Mouse (Mus musculus) testis, postnatal 14 days (tissue): ENCODE results near the gene 1700047I17Rik2.
"Not testable (repeated sequence)": the region's sequence is repeated elsewhere in the genome, so short reads cannot be mapped to it uniquely, and the experiment has no call there.

Experiments
- DNase-seq: peaks from one replicate; pipeline ENCODE4 v3.0.0; 2021; ENCODE audit warnings: low spot score

The 1700047I17Rik2 gene

GRCm38 (mm10) chr12:55199306-55199705 lies at the start of gene 1700047I17Rik2:
TSS of gene 1700047I17Rik2 (plus strand) at chr12:55199592.
- DNase-seq = not testable (repeated sequence)

GRCm38 (mm10) chr12:55154559-55155448 lies 44.6 kb upstream of the 1700047I17Rik2 start, which contains the start of gene Srp54b:
TSS of gene Srp54b (plus strand) at chr12:55155104.
- not testable (repeated sequence) for DNase-seq

DNA sequence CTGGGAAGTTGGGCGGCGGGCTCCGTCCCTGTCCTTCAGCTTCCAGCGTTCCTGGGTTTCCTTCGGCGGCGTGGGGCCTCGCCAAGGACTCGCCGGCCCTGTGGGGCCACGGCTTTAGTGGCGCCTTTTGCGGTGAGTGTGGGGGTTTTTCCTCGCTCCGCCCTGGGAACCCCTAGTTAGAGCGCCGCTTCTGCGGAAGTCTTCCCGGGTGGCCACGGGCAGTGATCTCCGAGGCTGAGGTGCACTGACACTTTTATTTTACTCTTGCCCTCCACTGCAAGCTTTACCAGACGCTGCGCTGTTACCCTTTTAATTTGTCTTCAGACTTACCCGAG lies 44.0 kb upstream of the 1700047I17Rik2 start:
- not testable (repeated sequence) for DNase-seq

- not testable (repeated sequence) for DNase-seq
These were observed 32.3 kb upstream of the 1700047I17Rik2 start for GRCm38 (mm10) chr12:55167034-55167557.

DNA sequence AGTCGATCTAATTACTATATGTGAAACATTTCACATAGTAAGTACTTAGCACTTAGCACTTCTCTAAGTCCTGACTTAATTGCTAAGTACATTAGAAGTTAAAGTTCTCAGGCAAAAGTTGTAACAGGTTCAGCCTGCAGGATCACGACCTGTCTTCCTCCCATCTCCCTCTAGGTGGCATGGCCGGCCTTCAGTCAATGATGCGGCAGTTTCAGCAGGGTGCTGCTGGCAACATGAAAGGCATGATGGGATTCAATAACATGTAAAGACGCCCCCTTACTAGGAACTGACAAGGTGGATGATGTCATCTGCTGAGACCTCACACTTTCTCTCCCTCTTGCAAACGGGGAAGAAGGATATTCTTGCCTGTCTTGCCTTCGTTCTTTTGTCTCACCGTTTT lies 11.7 kb upstream of the 1700047I17Rik2 start:
- DNase-seq = not testable (repeated sequence)

DNA sequence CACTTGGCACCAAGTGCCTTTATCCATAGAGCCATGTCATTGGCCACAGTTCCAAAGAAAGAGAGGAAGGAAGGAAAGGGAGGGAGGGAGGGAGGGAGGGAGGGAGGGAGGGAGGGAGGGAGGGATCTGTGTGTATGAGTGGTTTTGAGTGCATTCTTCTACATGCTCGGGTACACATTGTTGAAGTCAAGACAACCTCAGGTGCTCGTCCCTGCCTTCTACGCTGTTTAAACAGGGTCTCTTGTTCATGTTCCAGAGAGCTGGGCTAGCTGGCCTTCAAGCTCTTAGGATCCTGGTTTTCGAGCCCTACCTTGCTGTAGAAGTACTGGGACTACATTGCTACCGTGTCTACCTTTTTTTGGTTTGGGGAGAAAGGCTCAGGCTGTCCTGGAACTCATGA lies 10.3 kb upstream of the 1700047I17Rik2 start:
- DNase-seq = not testable (repeated sequence)

- DNase-seq = not testable (repeated sequence)
These were observed 407 bp downstream of the 1700047I17Rik2 start for GRCm38 (mm10) chr12:55199799-55200198.

DNA sequence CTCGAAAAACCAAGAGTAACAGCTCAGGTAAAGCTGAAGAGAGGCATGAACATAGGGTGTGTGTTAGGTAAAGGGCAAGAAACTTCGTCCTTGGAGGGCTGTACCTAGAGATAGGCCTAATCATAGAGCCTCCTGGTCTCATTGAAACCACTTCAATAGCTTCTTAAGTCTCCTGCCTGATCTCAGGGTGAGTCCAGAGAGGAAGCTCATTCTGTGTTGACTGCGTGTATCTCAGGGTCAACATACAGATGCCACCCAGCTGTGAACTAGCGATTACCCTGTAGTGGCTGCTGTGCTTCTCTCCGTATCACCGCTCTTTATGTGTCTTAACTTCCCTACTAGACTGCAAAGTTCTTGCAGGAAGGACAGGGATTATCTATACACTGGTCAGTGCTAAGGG lies 13.6 kb downstream of the 1700047I17Rik2 start:
- DNase-seq = not testable (repeated sequence)

- DNase-seq = not testable (repeated sequence)
These were observed 30.5 kb downstream of the 1700047I17Rik2 start, which contains the start of gene Srp54c for GRCm38 (mm10) chr12:55229626-55230519. TSS of gene Srp54c (plus strand) at chr12:55230168.

DNA sequence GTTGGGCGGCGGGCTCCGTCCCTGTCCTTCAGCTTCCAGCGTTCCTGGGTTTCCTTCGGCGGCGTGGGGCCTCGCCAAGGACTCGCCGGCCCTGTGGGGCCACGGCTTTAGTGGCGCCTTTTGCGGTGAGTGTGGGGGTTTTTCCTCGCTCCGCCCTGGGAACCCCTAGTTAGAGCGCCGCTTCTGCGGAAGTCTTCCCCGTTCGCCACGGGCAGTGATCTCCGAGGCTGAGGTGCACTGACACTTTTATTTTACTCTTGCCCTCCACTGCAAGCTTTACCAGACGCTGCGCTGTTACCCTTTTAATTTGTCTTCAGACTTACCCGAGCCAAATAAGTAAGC lies 31.1 kb downstream of the 1700047I17Rik2 start:
- DNase-seq = not testable (repeated sequence)

DNA sequence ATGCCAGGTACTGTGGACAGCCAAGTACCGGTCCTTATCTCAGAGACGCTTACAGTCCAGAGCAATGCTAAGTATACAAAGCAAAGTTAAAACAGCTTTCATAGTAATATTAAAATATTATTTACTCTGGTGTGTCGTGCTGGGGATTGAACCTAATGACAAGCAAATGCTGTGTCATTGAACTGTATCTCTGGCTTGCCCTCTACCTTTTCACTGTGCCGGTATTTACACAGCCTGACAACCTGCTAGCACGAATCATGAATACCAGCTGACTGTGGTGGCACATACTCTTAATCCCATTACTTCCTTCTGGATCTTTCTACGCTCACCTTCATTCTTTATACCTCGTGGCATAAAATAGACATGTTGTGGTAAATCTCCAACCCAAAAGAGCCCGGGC lies 42.9 kb downstream of the 1700047I17Rik2 start:
- DNase-seq = not testable (repeated sequence)

DNA sequence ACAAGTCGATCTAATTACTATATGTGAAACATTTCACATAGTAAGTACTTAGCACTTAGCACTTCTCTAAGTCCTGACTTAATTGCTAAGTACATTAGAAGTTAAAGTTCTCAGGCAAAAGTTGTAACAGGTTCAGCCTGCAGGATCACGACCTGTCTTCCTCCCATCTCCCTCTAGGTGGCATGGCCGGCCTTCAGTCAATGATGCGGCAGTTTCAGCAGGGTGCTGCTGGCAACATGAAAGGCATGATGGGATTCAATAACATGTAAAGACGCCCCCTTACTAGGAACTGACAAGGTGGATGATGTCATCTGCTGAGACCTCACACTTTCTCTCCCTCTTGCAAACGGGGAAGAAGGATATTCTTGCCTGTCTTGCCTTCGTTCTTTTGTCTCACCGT lies 62.6 kb downstream of the 1700047I17Rik2 start:
- DNase-seq = not testable (repeated sequence)

DNA sequence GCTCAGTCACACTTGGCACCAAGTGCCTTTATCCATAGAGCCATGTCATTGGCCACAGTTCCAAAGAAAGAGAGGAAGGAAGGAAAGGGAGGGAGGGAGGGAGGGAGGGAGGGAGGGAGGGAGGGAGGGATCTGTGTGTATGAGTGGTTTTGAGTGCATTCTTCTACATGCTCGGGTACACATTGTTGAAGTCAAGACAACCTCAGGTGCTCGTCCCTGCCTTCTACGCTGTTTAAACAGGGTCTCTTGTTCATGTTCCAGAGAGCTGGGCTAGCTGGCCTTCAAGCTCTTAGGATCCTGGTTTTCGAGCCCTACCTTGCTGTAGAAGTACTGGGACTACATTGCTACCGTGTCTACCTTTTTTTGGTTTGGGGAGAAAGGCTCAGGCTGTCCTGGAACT lies 64.0 kb downstream of the 1700047I17Rik2 start:
- DNase-seq = not testable (repeated sequence)
